Mouse (Mus musculus): ENCODE data around the gene Cela1.

GRCm38 (mm10) chr15:100628797-100629196 is 58.9 kb downstream of the Cela1 start:
- TF ChIP-seq POLR2A (IDR thresholded peaks at IDR 0.05; ENCODE audit: low read depth, low read length) (no peak), CTCF (IDR thresholded peaks at IDR 0.05; ENCODE audit: extremely low read depth, insufficient read depth, insufficient read length, insufficient replicate concordance) (no peak)

Measured in spleen, adult 2 months (tissue).